Mouse (Mus musculus) effector memory CD4-positive, alpha-beta T cell, adult 5 months (primary cell): ENCODE measurements around the gene 4921507P07Rik. TPM values are rescaled to one million over a fixed set of nuclear protein-coding genes. Genes with fewer than 3 reads are reported as not detected.

Source experiments
- polyA plus RNA-seq: library from polyadenylated mRNA; unstranded; fragments of 100-300 nt; shearing (Covaris generic); gene quantifications from one replicate; pipeline ENCODE4 v1.2.1, GENCODE M21; 2017

4921507P07Rik gene
- 0.77 TPM for polyA plus RNA-seq

DNA sequence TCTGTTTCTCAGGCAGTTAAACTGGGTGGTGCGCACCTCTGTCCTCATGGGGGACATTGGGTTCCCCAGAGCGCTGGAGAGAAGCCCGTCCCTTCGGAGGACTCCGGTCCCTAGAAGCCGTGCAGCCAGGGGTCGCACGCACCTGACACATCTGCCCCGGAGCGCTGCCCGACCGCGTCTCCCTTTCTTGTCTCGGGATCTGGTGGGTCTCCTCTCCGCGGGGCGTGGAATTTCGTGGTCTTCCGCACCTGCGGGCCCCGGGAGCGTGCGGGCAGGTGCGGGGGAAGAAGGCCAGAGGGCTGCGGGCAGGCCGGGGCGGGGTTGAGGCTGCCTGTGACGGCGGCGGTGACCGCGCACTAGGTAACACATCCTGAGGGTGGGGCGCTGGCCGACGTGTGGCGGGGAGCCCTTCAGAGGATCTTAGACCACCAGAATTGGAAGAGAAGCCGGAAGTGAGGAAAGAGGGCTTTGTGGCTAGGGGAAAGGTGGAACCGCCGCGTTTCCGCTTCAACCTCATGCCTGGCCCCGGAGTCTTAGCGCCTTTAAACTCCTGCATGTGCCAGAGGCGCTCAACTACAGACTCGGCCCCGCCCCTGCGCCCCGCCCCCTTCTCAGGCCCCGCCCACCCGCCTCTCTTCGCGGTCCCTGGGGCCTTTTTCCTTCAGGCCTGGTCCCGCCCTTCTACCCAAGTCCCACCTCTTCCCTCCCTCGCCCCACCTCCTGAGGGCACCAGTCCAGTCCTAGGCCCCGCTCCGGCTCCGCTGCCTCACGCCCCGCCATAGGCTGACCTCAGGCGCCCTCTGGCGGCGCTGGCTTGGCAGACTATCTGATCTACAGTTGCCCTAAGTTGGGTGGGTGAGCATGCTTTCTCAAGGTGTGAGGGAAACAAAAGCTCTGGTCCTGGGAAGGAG is at the start of gene 4921507P07Rik:
4921507P07Rik (minus strand) TSS at position 332 of the 911 bp plus-strand sequence.

GRCm38 (mm10) chr6:50566141-50566996 is 30.1 kb downstream of the 4921507P07Rik start, which contains the start of gene Cycs:
Cycs (minus strand) TSS chr6:50566538.

Other genes starting within 250 kb of the 4921507P07Rik start
- gene Osbpl3, start 140.4 kb downstream of the 4921507P07Rik start, polyA plus RNA-seq: 71.1 TPM
- gene Cycs, start 30.1 kb downstream of the 4921507P07Rik start, polyA plus RNA-seq: 39.0 TPM
- gene Npvf, start 57.8 kb upstream of the 4921507P07Rik start, polyA plus RNA-seq: not detected